9 mouse cellular contexts compared by ENCODE assay signal in genomic region chr3:122290696-122291095, GRCm38 (mm10). TPM values are rescaled to one million over a fixed set of nuclear protein-coding genes. Genes with fewer than 3 reads are reported as not detected.
A peak's percentile ranks its signal among the peaks of the same experiment; 100 is the strongest.
DNase-seq lines count a peak whose midpoint lies in the region; ATAC-seq and TF ChIP-seq lines count a peak whose summit lies in the region.
"Had no signal": no experiment of that assay in that cellular context is flagged by ENCODE, and none has a peak within 500 bp of the region (broad histone marks: within the 10 kb centered on the region; RNA-seq: fewer than 3 reads in every experiment).

No protein-coding gene starts in this region.

- no peaks in the 10 kb centered on the region; the same call in 1 of the 2 replicates for H3K4me1 ChIP-seq in kidney, postnatal 0 days (replicated peaks; ENCODE audit: insufficient read depth, low read length)
- peaks cover 11 to 14% of the 10 kb centered on the region in 2 experiments; a peak in 2 of 4 replicates for H3K4me1 ChIP-seq in heart, embryonic 14.5 days (ENCODE audit: control insufficient read depth in 2 of 2, insufficient read depth in 2 of 2, low read length in 2 of 2)

- no peak for ATAC-seq in kidney, postnatal 0 days (replicated peaks; ENCODE audit: low FRiP score, low read depth)
- ATAC-seq in heart, embryonic 14.5 days (ENCODE audit: insufficient number of reproducible peaks, insufficient read depth, low FRiP score, low read depth), result no peak

- H3K27ac ChIP-seq in kidney, postnatal 0 days, result no peak overlapping the region
- H3K27ac ChIP-seq in heart, embryonic 14.5 days (replicated peaks in 1 of 2; ENCODE audit: control insufficient read depth in 1 of 2, insufficient read depth in 1 of 2, low read depth in 2 of 2, low read length in 2 of 2), result peak overlapping the region; percentile 82 to 94

- H3K4me2 ChIP-seq in kidney, postnatal 0 days (ENCODE audit: low read length), result no peak overlapping the region
- H3K4me2 ChIP-seq in heart, embryonic 14.5 days (ENCODE audit: low read length), result no peak overlapping the region

- H3K9ac ChIP-seq in kidney, postnatal 0 days (ENCODE audit: low read depth, low read length), result no peak overlapping the region
- H3K9ac ChIP-seq in heart, embryonic 14.5 days (ENCODE audit: low read length), result no peak overlapping the region

- 0 out of 2 replicates have a peak, but pooled peaks cover 2% of the 10 kb centered on the region for H3K36me3 ChIP-seq in kidney, postnatal 0 days (ENCODE audit: insufficient read depth, low read length)
- H3K36me3 ChIP-seq in heart, embryonic 14.5 days (ENCODE audit: control insufficient read depth, insufficient read depth, low read length), result peaks cover 5% of the 10 kb centered on the region

- no peaks in the 10 kb centered on the region for H3K9me3 ChIP-seq in kidney, postnatal 0 days (replicated peaks; ENCODE audit: low read length)
- no peaks in the 10 kb centered on the region for H3K9me3 ChIP-seq in heart, embryonic 14.5 days (ENCODE audit: control insufficient read depth, low read length)

- no peak for TF ChIP-seq CTCF in kidney, postnatal 0 days (IDR thresholded peaks at IDR 0.05; ENCODE audit: low read depth)

- H3K27me3 ChIP-seq in kidney, postnatal 0 days (ENCODE audit: insufficient read depth, low read length), result no peaks in the 10 kb centered on the region
- no peaks in the 10 kb centered on the region for H3K27me3 ChIP-seq in heart, embryonic 14.5 days (ENCODE audit: control insufficient read depth, insufficient read depth, low read length)

- no peak overlapping the region for H3K4me3 ChIP-seq in kidney, postnatal 0 days (replicated peaks; ENCODE audit: low read depth, low read length)
- H3K4me3 ChIP-seq in heart, embryonic 14.5 days (ENCODE audit: control insufficient read depth in 1 of 2, insufficient read depth in 1 of 2, low read depth in 1 of 2, low read length in 2 of 2), result no peak overlapping the region

- WGBS in kidney, postnatal 0 days, result 70% methylated on average over 7 of the region's 7 CpGs
- 63% methylated on average over 7 of the region's 7 CpGs for WGBS in heart, embryonic 14.5 days

- DNase-seq in kidney, postnatal 0 days (ENCODE audit: low spot score), result peak; percentile 53
- DNase-seq in kidney, postnatal 36 days, result no peak
- peak; percentile 37 for DNase-seq in Muller cell, postnatal 12 days (ENCODE audit: inconsistent ontology term)
- DNase-seq in lung, postnatal 14 days, result peak; percentile 44
- DNase-seq in cerebellum, adult 11-12 months, result no peak
- no peak for DNase-seq in urinary bladder, adult 2 months (ENCODE audit: low spot score)
- no peak for DNase-seq in urinary bladder, postnatal 25 days (ENCODE audit: low spot score)
- DNase-seq: cerebellum, adult 8-10 months had no signal

RNA-seq across cellular contexts. Expression of gene Bcar3, which starts 3.2 kb away (rescaled TPM):
- polyA plus RNA-seq in kidney, postnatal 0 days (2015; fragmentation: Nextera tagmentation; extraction: Ambion mirVana), result 18.8 and 20.7 TPM in 2 replicates
- polyA plus RNA-seq in heart, embryonic 14.5 days (2014; fragmentation: Nextera tagmentation; extraction: Ambion mirVana), result 2.7 and 2.8 TPM in 2 replicates
- polyA plus RNA-seq in urinary bladder, adult 2 months (2012; rRNA removed), result 33.1 and 40.3 TPM in 2 replicates

RNA-seq across cellular contexts. Expression of gene Dnttip2, which starts 16.5 kb away (rescaled TPM):
- 60.4 and 62.2 TPM in 2 replicates for polyA plus RNA-seq in kidney, postnatal 0 days (2015; fragmentation: Nextera tagmentation; extraction: Ambion mirVana)
- 41.1 and 42.9 TPM in 2 replicates for polyA plus RNA-seq in heart, embryonic 14.5 days (2014; fragmentation: Nextera tagmentation; extraction: Ambion mirVana)
- 32.1 and 33.5 TPM in 2 replicates for polyA plus RNA-seq in urinary bladder, adult 2 months (2012; rRNA removed)

RNA-seq across cellular contexts. Expression of gene Gclm, which starts 45.3 kb away (rescaled TPM):
- polyA plus RNA-seq in kidney, postnatal 0 days (2015; fragmentation: Nextera tagmentation; extraction: Ambion mirVana), result 238 and 242 TPM in 2 replicates
- polyA plus RNA-seq in heart, embryonic 14.5 days (2014; fragmentation: Nextera tagmentation; extraction: Ambion mirVana), result 60.0 and 69.3 TPM in 2 replicates
- polyA plus RNA-seq in urinary bladder, adult 2 months (2012; rRNA removed), result 84.0 and 84.1 TPM in 2 replicates

Comparison
In these comparisons a context has a peak if more than half of its experiments do, and no peak if none do; other contexts are left out.
1. DNase-seq: peak in kidney, postnatal 0 days (single experiment), Muller cell, postnatal 12 days (single experiment) and lung, postnatal 14 days (single experiment); none in kidney, postnatal 36 days (0 of 2), cerebellum, adult 11-12 months (single experiment), urinary bladder, adult 2 months (single experiment) and urinary bladder, postnatal 25 days (single experiment).